Mouse (Mus musculus) right cerebral cortex, postnatal 10 days (tissue): ENCODE data around the gene Rabepk.
"Not testable (repeated sequence)": the region's sequence is repeated elsewhere in the genome, so short reads cannot be mapped to it uniquely, and the experiment has no call there.

Experiments
- DNase-seq, 2 experiments: peaks; one replicate each; pipeline ENCODE4 v3.0.0; 2021; ENCODE audit warnings: low spot score in 2 of 2

Rabepk gene

GRCm38 (mm10) chr2:34764801-34765200, 34.9 kb downstream of the Rabepk start:
- no peak for DNase-seq

DNA sequence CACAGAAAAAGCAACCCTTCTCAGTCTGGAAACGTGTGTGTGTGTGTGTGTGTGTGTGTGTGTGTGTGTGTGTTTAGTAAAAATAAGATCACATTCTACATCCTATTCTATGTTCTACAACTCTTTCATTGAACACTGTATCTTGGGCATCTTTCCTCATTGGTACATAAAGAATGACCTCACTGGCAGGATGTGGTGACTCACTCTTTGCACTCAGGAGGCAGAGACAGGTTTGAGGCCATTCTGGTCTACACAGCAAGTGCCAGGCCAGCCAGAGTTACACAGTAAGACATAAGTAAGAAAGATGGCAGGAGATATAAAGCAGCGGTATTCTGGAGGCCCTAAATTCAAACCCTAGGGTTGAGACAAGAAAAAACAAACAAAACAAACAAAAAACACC, 36.8 kb downstream of the Rabepk start:
- no peak for DNase-seq

DNA sequence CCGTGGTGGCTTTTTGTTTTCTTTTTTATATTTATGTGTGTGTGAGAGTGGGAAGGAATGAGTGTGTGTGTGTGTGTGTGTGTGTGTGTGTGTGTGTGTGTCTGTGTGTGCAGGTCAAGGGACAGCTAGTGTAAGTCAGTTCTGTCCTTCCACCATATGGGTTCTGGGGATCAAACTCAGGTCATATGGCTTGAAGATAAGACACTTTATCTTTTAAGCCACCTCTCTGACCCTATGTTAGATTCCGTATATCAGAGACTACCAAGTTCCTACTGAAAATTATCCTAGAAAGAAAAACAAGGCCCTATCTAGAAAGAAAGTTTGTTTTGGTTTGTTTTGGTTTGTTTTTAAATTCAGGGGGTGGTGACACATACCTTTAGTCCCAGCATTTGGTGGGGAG, 37.5 kb downstream of the Rabepk start:
- DNase-seq: no peak

- DNase-seq: not testable (repeated sequence)
Observed at GRCm38 (mm10) chr2:34761272-34761671, 38.4 kb downstream of the Rabepk start.

DNA sequence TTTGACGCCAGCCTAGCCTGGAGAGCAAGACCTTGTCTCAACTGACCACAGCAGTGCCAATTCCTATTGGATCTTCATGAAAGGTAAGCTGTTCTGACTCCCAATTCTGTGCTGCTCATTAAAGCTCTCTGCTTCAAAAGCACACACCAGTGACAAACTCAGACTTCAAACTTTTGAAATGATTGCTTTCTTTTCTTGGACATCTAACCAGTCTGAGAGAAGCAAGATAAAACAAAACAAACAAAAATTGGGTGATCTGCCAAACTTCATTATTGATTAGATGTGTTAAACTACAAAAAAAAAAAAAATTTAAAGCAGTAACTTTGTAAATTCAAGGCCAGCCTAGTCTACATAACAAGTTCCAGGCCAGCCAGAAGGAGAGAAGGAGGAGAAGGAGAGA, 42.4 kb downstream of the Rabepk start:
- no peak for DNase-seq

- DNase-seq: peak in 1 of 2 experiments; percentile 39
Observed at GRCm38 (mm10) chr2:34754551-34755358, 45.0 kb downstream of the Rabepk start, which contains the start of gene Gapvd1. TSS of gene Gapvd1 (minus strand) at chr2:34755232.

- DNase-seq: peak; percentile 87 to 91
Observed at GRCm38 (mm10) chr2:34753811-34754550, 45.7 kb downstream of the Rabepk start.

GRCm38 (mm10) chr2:34750245-34750644, 49.5 kb downstream of the Rabepk start:
- DNase-seq: no peak

DNA sequence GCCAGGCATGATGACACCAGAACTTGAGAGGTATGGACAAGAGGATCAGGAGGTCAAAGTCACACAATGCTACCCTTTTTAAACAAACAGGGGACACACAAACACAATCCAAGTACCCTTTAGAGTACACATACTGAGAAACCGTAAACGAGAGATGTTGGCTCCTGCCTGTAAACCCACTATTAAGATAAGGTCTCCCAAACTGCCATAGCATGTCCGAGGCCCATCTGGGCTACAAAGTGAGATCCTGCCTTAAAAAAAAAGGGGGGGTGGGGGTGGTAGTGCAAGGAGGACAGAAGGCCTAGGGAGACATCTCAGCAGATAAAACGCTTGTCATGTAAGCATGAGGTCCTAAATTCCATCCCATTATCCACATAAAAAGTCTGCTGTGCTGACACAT, 51.2 kb downstream of the Rabepk start:
- DNase-seq: no peak

GRCm38 (mm10) chr2:34745673-34746072, 54.0 kb downstream of the Rabepk start:
- DNase-seq: no peak

DNA sequence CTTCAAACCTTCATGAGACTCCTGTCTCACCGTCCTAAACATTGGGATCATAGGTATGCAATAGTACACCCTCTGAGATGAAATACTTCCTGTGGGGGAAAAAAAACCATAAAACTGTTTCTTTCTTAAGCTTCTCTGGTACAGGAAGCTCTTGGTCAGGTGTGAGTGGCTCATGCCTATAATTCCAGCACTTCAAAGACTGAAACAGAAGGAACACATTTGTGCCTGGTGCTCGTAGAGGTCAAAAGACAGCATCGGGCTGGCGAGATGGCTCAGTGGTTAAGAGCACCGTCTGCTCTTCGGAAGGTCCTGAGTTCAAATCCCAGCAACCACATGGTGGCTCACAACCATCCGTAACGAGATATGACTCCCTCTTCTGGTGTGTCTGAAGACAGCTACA, 55.2 kb downstream of the Rabepk start:
- no peak for DNase-seq

DNA sequence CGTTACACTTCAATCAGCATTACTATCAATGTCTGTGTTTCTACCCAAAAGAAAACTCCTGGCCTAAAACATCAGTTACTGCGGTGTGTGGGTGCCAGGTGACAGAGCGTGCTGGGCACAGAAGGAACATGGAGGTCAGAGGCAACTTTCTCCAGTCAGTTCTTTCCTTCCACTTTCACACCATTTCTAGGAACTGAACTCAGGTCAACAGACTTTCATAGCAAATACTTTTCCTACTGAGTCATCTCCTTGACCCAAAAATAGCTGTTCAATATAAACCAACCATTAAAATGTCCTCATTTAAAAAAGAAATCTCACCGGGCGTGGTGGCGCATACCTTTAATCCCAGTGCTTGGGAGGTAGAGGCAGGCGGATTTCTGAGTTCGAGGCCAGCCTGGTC, 57.0 kb downstream of the Rabepk start:
- DNase-seq: no peak

DNA sequence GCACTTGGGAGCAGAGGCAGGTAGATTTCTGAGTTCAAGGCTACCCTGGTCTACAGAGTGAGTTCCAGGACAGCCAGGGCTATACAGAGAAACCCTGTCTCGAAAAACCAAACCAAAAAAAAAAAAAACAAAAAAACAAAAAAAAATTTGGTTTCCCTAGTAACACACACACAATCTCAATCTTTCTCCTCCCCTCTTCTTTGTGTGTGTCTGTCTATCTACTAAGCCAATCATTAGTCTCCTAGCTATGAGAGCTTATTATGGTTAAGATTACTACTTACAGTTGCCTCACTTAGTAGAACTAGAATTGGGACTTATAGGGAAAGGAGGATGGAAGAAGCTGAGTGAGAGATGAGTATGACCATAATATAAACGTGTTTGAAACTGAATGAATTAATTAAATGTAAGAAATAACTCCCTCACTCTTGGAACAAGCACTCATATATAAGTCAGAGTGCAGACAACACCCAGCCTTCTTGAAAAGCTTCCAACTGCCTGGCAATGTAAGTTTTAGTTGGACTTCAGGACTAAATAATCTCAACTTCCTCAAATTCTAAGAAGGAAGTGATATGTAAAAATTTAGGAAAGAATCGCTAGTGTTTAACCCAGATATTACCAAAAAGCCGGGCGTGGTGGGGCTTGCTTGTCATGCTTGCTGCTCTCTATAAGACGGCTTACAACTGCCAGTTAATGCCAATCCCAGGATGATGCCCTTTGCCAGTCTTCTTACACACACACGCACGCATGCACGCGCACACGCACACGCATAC, 58.1 kb downstream of the Rabepk start:
- DNase-seq: no peak

DNA sequence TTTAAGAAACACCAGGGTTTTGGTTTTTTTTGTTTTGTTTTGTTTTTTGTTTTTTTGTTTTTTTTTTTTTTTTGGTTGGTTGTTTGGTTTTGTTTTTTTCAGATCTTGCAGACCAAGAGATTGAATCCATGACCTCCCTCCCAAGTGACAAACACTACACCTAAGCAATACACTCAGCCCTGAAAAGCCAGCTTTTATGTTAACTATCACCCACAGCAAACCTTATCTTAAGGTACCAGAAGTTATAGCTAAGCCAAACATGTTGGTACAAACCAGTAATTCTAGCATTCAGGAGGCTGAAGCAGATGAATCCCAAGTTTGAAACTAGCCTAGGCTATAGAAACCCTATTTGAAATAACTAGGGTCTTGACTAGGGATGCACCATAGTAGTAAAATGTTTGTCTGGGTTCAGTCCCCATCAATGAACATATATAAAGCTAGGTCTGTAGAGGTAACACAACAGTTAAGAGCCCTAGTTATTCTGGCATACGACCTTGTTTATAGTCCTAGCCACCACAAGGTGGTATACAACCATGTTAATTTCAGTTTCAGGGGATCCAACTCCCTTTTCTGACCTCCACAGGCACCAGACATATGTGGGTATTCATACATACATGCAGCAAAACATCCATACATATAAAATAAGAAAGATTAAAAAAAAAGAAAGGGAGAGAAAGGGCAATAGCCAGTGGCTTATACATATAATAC, 59.9 kb downstream of the Rabepk start:
- DNase-seq: no peak

GRCm38 (mm10) chr2:34737911-34738310, 61.8 kb downstream of the Rabepk start:
- DNase-seq: no peak

- DNase-seq: no peak
Observed at GRCm38 (mm10) chr2:34736626-34737025, 63.1 kb downstream of the Rabepk start.
